Mouse (Mus musculus) forebrain, embryonic 11.5 days (tissue): ENCODE data around the gene Ksr2. TPM values are rescaled to one million over a fixed set of nuclear protein-coding genes. Genes with fewer than 3 reads are reported as not detected.

ENCODE experiments used
- ATAC-seq: fragments of 200-750 bp; cut with Nextera tagmentation; replicated peaks from 2 replicates; pipeline ENCODE4 v1.8.0; 2017; ENCODE audit warnings: moderate TSS enrichment; ENCODE audit not compliant: low FRiP score
- DNase-seq: peaks from one replicate; pipeline ENCODE4 v3.0.0-alpha.2; 2017; ENCODE audit warnings: low spot score
- H3K27ac ChIP-seq: fragments of 300-500 bp; sonication (generic); 2 replicates; pipeline ENCODE4 v1.5.1; 2014; ENCODE audit warnings: low read depth, low read length
- H3K27me3 ChIP-seq: fragments of 300-500 bp; sonication (generic); 2 replicates; pipeline ENCODE4 v1.6.1; 2014; ENCODE audit warnings: mild to moderate bottlenecking, low read length, mixed read lengths; ENCODE audit not compliant: control insufficient read depth, insufficient read depth
- H3K36me3 ChIP-seq: fragments of 300-500 bp; sonication (generic); 2 replicates; pipeline ENCODE4 v1.6.1; 2014; ENCODE audit warnings: mild to moderate bottlenecking, low read length, moderate library complexity, mixed read lengths; ENCODE audit not compliant: control insufficient read depth, insufficient read depth
- H3K4me1 ChIP-seq: fragments of 300-500 bp; sonication (generic); replicated peaks from 2 replicates; pipeline ENCODE4 v1.6.1; 2014; ENCODE audit warnings: low read length, mixed read lengths; ENCODE audit not compliant: control insufficient read depth, insufficient read depth
- H3K4me2 ChIP-seq: fragments of 300-500 bp; sonication (generic); 2 replicates; pipeline ENCODE4 v1.6.1; 2014; ENCODE audit warnings: low read depth, mild to moderate bottlenecking, low read length, moderate library complexity, mixed read lengths; ENCODE audit not compliant: severe bottlenecking
- H3K4me3 ChIP-seq: fragments of 300-500 bp; sonication (generic); 2 replicates; pipeline ENCODE4 v1.5.1; 2014; ENCODE audit warnings: low read depth, low read length
- H3K9ac ChIP-seq: fragments of 300-500 bp; sonication (generic); 2 replicates; pipeline ENCODE4 v1.6.1; 2014; ENCODE audit warnings: low read length
- H3K9me3 ChIP-seq: fragments of 300-500 bp; sonication (generic); 2 replicates; pipeline ENCODE4 v1.6.1; 2016; ENCODE audit warnings: low read length, mixed read lengths; ENCODE audit not compliant: control insufficient read depth
- WGBS: fragments of 180-500 bp; shearing (Covaris S2); extraction: QIAGEN DNeasy Blood & Tissue Kit; methylation state at CpG from one replicate; pipeline ENCODE4 v1.1.7; 2014; 5-methylcytosine and 5-hydroxymethylcytosine counted together
- polyA plus RNA-seq: library from polyadenylated mRNA; unstranded; fragments of >200 nt; fragmentation: Nextera tagmentation; extraction: Ambion mirVana; gene quantifications from 2 replicates; pipeline ENCODE4 v1.2.1, GENCODE M21; 2014

Gene Ksr2
- polyA plus RNA-seq, 1 experiment from 2014 or later: 1.2 TPM

DNA sequence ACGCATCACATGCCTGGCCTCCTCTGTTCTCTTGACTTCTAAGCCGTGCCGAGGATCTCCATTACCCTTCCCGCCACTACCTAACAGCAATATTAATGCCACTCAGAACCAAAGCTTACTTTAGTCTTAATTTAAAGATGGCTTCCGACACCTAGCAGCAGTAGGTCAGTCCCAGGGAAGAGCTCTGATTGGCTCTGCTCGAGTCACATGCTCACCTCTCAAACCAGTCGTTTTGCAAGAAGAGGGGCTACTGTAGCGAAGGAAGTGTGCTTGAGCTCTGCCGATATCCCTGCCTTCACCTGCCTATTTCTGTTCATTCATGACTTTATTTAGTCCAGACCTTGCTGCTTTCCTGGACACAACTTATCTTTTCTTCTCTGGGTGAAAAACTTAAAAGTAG is 410.0 kb downstream of the Ksr2 start:
- H3K9me3 ChIP-seq: no peaks in the 10 kb centered on the region
- H3K27ac ChIP-seq: no peak overlapping the region
- DNase-seq: no peak
- no peak overlapping the region for H3K9ac ChIP-seq
- H3K4me1 ChIP-seq: no peaks in the 10 kb centered on the region
- H3K27me3 ChIP-seq: no peaks in the 10 kb centered on the region
- no peak overlapping the region for H3K4me2 ChIP-seq
- no peak overlapping the region for H3K4me3 ChIP-seq
- no peak for ATAC-seq
- H3K36me3 ChIP-seq: no peaks in the 10 kb centered on the region
- WGBS: 93% methylated on average over 9 of the region's 9 CpGs

DNA sequence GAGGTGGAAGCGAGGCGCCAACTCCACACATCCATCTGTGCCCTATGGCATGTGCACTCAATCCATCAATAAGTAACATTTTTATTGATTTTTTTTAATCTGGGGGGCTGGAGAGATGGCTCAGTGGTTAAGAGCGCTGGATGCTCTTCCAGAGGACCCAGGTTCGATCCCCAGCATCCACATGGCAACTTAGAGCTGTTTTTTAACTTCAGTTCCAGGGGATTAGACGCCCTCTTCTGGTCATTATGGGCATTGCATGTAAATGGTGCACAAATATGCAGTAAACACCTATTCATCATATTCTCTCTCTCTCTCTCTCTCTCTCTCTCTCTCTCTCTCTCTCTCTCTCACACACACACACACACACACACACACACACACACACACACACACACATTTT is 410.7 kb downstream of the Ksr2 start:
- Histone ChIP-seq H3K9me3 (no peaks in the 10 kb centered on the region), H3K4me3 (no peak overlapping the region), H3K4me1 (no peaks in the 10 kb centered on the region), H3K9ac (no peak overlapping the region), H3K27me3 (no peaks in the 10 kb centered on the region), H3K36me3 (no peaks in the 10 kb centered on the region), H3K4me2 (no peak overlapping the region), H3K27ac (no peak overlapping the region)
- DNase-seq (no peak), ATAC-seq (no peak)
- 73% methylated on average over 5 of the region's 5 CpGs for WGBS

Other genes with a start within 250 kb of the Ksr2 start
- gene Pebp1, start 126.4 kb upstream of the Ksr2 start, polyA plus RNA-seq: 881 and 979 TPM in 2 replicates
- gene Vsig10, start 94.9 kb upstream of the Ksr2 start, polyA plus RNA-seq: 2.3 and 2.5 TPM in 2 replicates
- 75.4 and 86.0 TPM in 2 replicates for gene Wsb2, start 56.7 kb upstream of the Ksr2 start, polyA plus RNA-seq
- gene Rfc5, start 25.0 kb upstream of the Ksr2 start, polyA plus RNA-seq: 117 and 123 TPM in 2 replicates